Mouse (Mus musculus) forebrain, embryonic 11.5 days (tissue): Measurements from ENCODE around the gene Ccdc24. TPM values are rescaled to one million over a fixed set of nuclear protein-coding genes. Genes with fewer than 3 reads are reported as not detected.
A peak's percentile ranks its signal among the peaks of the same experiment; 100 is the strongest.

Experiments used
- ATAC-seq: fragments of 200-750 bp; cut with Nextera tagmentation; replicated peaks from 2 replicates; pipeline ENCODE4 v1.8.0; 2017; ENCODE audit warnings: moderate TSS enrichment; ENCODE audit not compliant: low FRiP score
- DNase-seq: peaks from one replicate; pipeline ENCODE4 v3.0.0-alpha.2; 2017; ENCODE audit warnings: low spot score
- H3K27ac ChIP-seq: fragments of 300-500 bp; sonication (generic); 2 replicates; pipeline ENCODE4 v1.5.1; 2014; ENCODE audit warnings: low read depth, low read length
- H3K27me3 ChIP-seq: fragments of 300-500 bp; sonication (generic); 2 replicates; pipeline ENCODE4 v1.6.1; 2014; ENCODE audit warnings: mild to moderate bottlenecking, low read length, mixed read lengths; ENCODE audit not compliant: control insufficient read depth, insufficient read depth
- H3K36me3 ChIP-seq: fragments of 300-500 bp; sonication (generic); 2 replicates; pipeline ENCODE4 v1.6.1; 2014; ENCODE audit warnings: mild to moderate bottlenecking, low read length, moderate library complexity, mixed read lengths; ENCODE audit not compliant: control insufficient read depth, insufficient read depth
- H3K4me1 ChIP-seq: fragments of 300-500 bp; sonication (generic); replicated peaks from 2 replicates; pipeline ENCODE4 v1.6.1; 2014; ENCODE audit warnings: low read length, mixed read lengths; ENCODE audit not compliant: control insufficient read depth, insufficient read depth
- H3K4me2 ChIP-seq: fragments of 300-500 bp; sonication (generic); 2 replicates; pipeline ENCODE4 v1.6.1; 2014; ENCODE audit warnings: low read depth, mild to moderate bottlenecking, low read length, moderate library complexity, mixed read lengths; ENCODE audit not compliant: severe bottlenecking
- H3K4me3 ChIP-seq: fragments of 300-500 bp; sonication (generic); 2 replicates; pipeline ENCODE4 v1.5.1; 2014; ENCODE audit warnings: low read depth, low read length
- H3K9ac ChIP-seq: fragments of 300-500 bp; sonication (generic); 2 replicates; pipeline ENCODE4 v1.6.1; 2014; ENCODE audit warnings: low read length
- H3K9me3 ChIP-seq: fragments of 300-500 bp; sonication (generic); 2 replicates; pipeline ENCODE4 v1.6.1; 2016; ENCODE audit warnings: low read length, mixed read lengths; ENCODE audit not compliant: control insufficient read depth
- WGBS: fragments of 180-500 bp; shearing (Covaris S2); extraction: QIAGEN DNeasy Blood & Tissue Kit; methylation state at CpG from one replicate; pipeline ENCODE4 v1.1.7; 2014; 5-methylcytosine and 5-hydroxymethylcytosine counted together
- polyA plus RNA-seq: library from polyadenylated mRNA; unstranded; fragments of >200 nt; fragmentation: Nextera tagmentation; extraction: Ambion mirVana; gene quantifications from 2 replicates; pipeline ENCODE4 v1.2.1, GENCODE M21; 2014

The Ccdc24 gene
- polyA plus RNA-seq, 1 experiment from 2014 or later = 1.7 TPM

GRCm38 (mm10) chr4:117878703-117879102, 6.3 kb upstream of the Ccdc24 start:
- no peak overlapping the region for H3K4me3 ChIP-seq
- no peak overlapping the region for H3K9ac ChIP-seq
- DNase-seq (no peak), ATAC-seq (no peak)
- peaks cover 1% of the 10 kb centered on the region; the same call in 1 of the 2 replicates for H3K36me3 ChIP-seq
- peaks cover 7% of the 10 kb centered on the region; the same call in 1 of the 2 replicates for H3K4me1 ChIP-seq
- no peaks in the 10 kb centered on the region for H3K27me3 ChIP-seq
- no peak overlapping the region for H3K27ac ChIP-seq
- H3K9me3 ChIP-seq = no peaks in the 10 kb centered on the region
- 85% methylated on average over 5 of the region's 5 CpGs for WGBS
- H3K4me2 ChIP-seq = no peak overlapping the region

GRCm38 (mm10) chr4:117878301-117878700, 5.9 kb upstream of the Ccdc24 start:
- no peaks in the 10 kb centered on the region for H3K27me3 ChIP-seq
- 83% methylated on average over 10 of the region's 10 CpGs for WGBS
- no peak for ATAC-seq
- no peak overlapping the region for H3K9ac ChIP-seq
- no peak overlapping the region for H3K27ac ChIP-seq
- DNase-seq = no peak
- no peak overlapping the region for H3K4me2 ChIP-seq
- peaks cover 3% of the 10 kb centered on the region; the same call in 1 of the 2 replicates for H3K36me3 ChIP-seq
- no peak overlapping the region for H3K4me3 ChIP-seq
- 0 out of 2 replicates have a peak, but pooled peaks cover 3% of the 10 kb centered on the region for H3K4me1 ChIP-seq
- no peaks in the 10 kb centered on the region for H3K9me3 ChIP-seq

- DNase-seq (no peak), ATAC-seq (no peak)
- Histone ChIP-seq H3K4me3 (no peak overlapping the region), H3K27me3 (no peaks in the 10 kb centered on the region), H3K9ac (no peak overlapping the region), H3K9me3 (no peaks in the 10 kb centered on the region), H3K4me2 (no peak overlapping the region), H3K27ac (no peak overlapping the region), H3K36me3 (peaks cover 3% of the 10 kb centered on the region; the same call in 1 of the 2 replicates), H3K4me1 (0 out of 2 replicates have a peak, but pooled peaks cover 6% of the 10 kb centered on the region)
- WGBS = 92% methylated on average over 9 of the region's 9 CpGs
Observed at GRCm38 (mm10) chr4:117873615-117874014, 1.3 kb upstream of the Ccdc24 start.

GRCm38 (mm10) chr4:117871787-117872186, 570 bp downstream of the Ccdc24 start:
- H3K27me3 ChIP-seq = no peaks in the 10 kb centered on the region
- DNase-seq (no peak), ATAC-seq (no peak)
- 69% methylated on average over 7 of the region's 7 CpGs for WGBS
- H3K4me3 ChIP-seq = no peak overlapping the region
- H3K4me2 ChIP-seq = no peak overlapping the region; the same call in 1 of the 2 replicates
- H3K9ac ChIP-seq = no peak overlapping the region
- H3K9me3 ChIP-seq = no peaks in the 10 kb centered on the region
- H3K4me1 ChIP-seq = 0 out of 2 replicates have a peak, but pooled peaks cover 6% of the 10 kb centered on the region
- no peak overlapping the region for H3K27ac ChIP-seq
- H3K36me3 ChIP-seq = peaks cover 3% of the 10 kb centered on the region; the same call in 1 of the 2 replicates

- ATAC-seq (no peak), DNase-seq (no peak)
- WGBS = 71% methylated on average over 1 of the region's 1 CpGs
- no peak overlapping the region for H3K4me3 ChIP-seq
- peaks cover 3% of the 10 kb centered on the region; the same call in 1 of the 2 replicates for H3K36me3 ChIP-seq
- 0 out of 2 replicates have a peak, but pooled peaks cover 6% of the 10 kb centered on the region for H3K4me1 ChIP-seq
- H3K4me2 ChIP-seq = no peak overlapping the region
- no peak overlapping the region for H3K9ac ChIP-seq
- H3K27ac ChIP-seq = no peak overlapping the region
- H3K9me3 ChIP-seq = no peaks in the 10 kb centered on the region
- H3K27me3 ChIP-seq = no peaks in the 10 kb centered on the region
Observed at GRCm38 (mm10) chr4:117870437-117870836, 1.9 kb downstream of the Ccdc24 start.

GRCm38 (mm10) chr4:117869317-117869716, 3.0 kb downstream of the Ccdc24 start:
- no peak overlapping the region for H3K4me3 ChIP-seq
- no peak overlapping the region for H3K9ac ChIP-seq
- no peaks in the 10 kb centered on the region for H3K27me3 ChIP-seq
- H3K4me1 ChIP-seq = 0 out of 2 replicates have a peak, but pooled peaks cover 6% of the 10 kb centered on the region
- peaks cover 3% of the 10 kb centered on the region; the same call in 1 of the 2 replicates for H3K36me3 ChIP-seq
- no peak overlapping the region for H3K27ac ChIP-seq
- 82% methylated on average over 9 of the region's 9 CpGs for WGBS
- H3K4me2 ChIP-seq = no peak overlapping the region
- ATAC-seq (no peak), DNase-seq (no peak)
- no peaks in the 10 kb centered on the region for H3K9me3 ChIP-seq

- peak; percentile 40; the same call in 1 of the 2 replicates for ATAC-seq
- Histone ChIP-seq H3K27ac (no peak overlapping the region), H3K36me3 (no peaks in the 10 kb centered on the region), H3K4me3 (no peak overlapping the region), H3K4me1 (0 out of 2 replicates have a peak, but pooled peaks cover 5% of the 10 kb centered on the region), H3K9ac (no peak overlapping the region), H3K27me3 (no peaks in the 10 kb centered on the region), H3K9me3 (no peaks in the 10 kb centered on the region), H3K4me2 (no peak overlapping the region)
- peak; percentile 84 for DNase-seq
- WGBS = 17% methylated on average over 24 of the region's 24 CpGs
Observed at GRCm38 (mm10) chr4:117867823-117868222, 4.5 kb downstream of the Ccdc24 start.

- Histone ChIP-seq H3K4me3 (no peak overlapping the region), H3K27me3 (no peaks in the 10 kb centered on the region), H3K27ac (no peak overlapping the region), H3K9ac (no peak overlapping the region), H3K36me3 (no peaks in the 10 kb centered on the region), H3K4me1 (no peaks in the 10 kb centered on the region), H3K4me2 (no peak overlapping the region), H3K9me3 (no peaks in the 10 kb centered on the region)
- ATAC-seq (no peak), DNase-seq (no peak)
- WGBS = 77% methylated on average over 6 of the region's 6 CpGs
Observed at GRCm38 (mm10) chr4:117867000-117867399, 5.4 kb downstream of the Ccdc24 start.

- no peak overlapping the region for H3K27ac ChIP-seq
- no peak for ATAC-seq
- H3K9ac ChIP-seq = peak overlapping the region; percentile 6; the same call in 1 of the 2 replicates
- WGBS = 65% methylated on average over 9 of the region's 9 CpGs
- H3K4me1 ChIP-seq = no peaks in the 10 kb centered on the region
- no peaks in the 10 kb centered on the region for H3K27me3 ChIP-seq
- H3K9me3 ChIP-seq = no peaks in the 10 kb centered on the region
- DNase-seq = no peak
- no peak overlapping the region for H3K4me2 ChIP-seq
- H3K4me3 ChIP-seq = no peak overlapping the region
- no peaks in the 10 kb centered on the region for H3K36me3 ChIP-seq
Observed at GRCm38 (mm10) chr4:117866083-117866482, 6.3 kb downstream of the Ccdc24 start.
